Mouse (Mus musculus): ENCODE results near the gene Rxra.
A peak's percentile ranks its signal among the peaks of the same experiment; 100 is the strongest.

The Rxra gene

GRCm38 (mm10) chr2:27699574-27699973, 23.3 kb downstream of the Rxra start:
- DNase-seq (ENCODE audit: low read depth in 2 of 2, low spot score in 2 of 2) = no peak

DNA sequence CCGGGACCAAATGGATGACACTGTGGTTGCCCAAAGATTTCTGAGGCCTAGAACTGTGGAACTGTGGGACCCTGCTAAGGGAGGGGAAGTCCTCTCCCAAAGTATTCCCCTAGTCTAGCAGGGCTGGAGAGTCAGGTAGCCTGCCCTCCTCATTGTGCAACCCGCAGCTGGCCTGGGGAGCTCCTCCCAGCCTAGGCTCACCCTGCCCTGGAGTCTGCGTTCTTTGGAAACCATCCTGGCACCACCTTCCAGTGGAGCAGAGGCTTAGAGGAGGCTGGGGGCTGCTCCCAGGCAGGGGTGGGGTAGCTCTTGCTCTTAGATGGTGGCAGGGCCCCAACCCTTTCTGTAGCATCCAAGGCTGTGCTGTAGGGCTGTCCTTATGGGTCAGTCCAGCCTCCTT, 26.0 kb downstream of the Rxra start:
- no peak for DNase-seq (ENCODE audit: low read depth in 2 of 2, low spot score in 2 of 2)

- no peak for DNase-seq (ENCODE audit: low read depth in 2 of 2, low spot score in 2 of 2)
Observed at GRCm38 (mm10) chr2:27702904-27703666, 26.8 kb downstream of the Rxra start.

- no peak for DNase-seq (ENCODE audit: low read depth in 2 of 2, low spot score in 2 of 2)
Observed at GRCm38 (mm10) chr2:27703852-27704640, 27.8 kb downstream of the Rxra start.

DNA sequence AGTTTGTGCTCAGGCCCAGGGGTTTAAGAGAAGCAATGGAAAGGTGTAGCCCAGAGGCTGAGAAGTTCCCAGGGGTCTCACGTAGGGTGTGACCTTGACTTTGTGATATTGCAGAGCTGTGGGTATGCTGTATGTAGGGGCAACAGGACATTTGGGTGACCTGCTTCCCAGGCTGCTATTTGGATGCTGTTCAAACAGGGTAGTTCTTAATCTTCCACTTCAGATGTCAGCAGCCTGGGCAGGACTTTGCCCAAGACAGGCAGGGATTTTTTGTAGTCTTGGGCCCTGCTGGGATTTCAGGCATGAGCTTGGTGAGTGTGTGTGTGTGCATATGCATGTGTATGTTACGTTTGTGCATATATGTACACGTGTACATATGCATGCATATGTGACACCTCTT, 28.4 kb downstream of the Rxra start:
- DNase-seq (ENCODE audit: low read depth in 2 of 2, low spot score in 2 of 2) = no peak

DNA sequence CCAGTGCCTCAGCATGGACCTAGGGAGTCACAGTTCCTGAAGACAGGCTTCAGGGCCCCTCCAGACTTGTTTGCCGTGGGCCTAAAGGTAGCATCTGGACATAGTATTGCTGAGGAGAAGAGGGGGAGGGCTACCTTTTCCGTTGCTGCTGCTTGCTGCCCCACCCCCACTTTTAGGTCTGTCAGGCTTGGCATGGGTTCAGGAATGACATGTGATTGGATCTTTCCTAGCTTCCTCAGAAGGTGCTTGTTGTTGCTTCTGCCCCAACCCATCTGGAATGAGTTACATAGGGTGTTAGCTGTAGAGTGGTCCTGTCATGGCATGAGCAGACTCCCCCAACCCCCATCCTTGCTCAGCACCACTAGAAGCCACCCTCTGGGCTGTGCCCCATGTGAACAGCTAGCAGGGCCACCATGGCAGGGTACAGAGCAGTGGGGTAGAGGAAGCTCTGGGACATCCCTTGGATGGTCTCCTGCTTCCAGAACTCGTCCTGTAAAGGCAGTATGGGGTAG, 34.7 kb downstream of the Rxra start:
- no peak for DNase-seq (ENCODE audit: low read depth in 2 of 2, low spot score in 2 of 2)

DNA sequence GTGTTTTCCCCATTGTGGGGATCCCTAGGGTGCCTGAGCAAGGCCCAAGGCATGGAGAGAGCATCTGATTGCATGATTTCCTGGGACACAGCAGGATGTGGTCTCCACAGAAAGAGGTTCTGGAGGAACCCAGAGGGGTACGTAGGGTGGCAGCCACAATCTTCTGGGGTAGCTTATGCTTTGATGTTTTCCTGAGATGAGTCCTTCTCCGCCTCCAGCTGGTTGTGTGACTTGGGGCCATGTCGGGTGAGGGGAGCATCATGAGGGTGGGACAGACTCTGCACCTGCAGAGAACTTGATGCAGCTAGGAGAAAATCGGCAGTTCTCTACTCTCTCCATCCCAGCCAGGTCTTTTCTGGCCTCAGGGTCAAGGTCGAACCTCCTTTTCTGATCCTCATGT, 36.4 kb downstream of the Rxra start:
- DNase-seq (ENCODE audit: low read depth in 2 of 2, low spot score in 2 of 2) = no peak

GRCm38 (mm10) chr2:27713378-27713777, 37.1 kb downstream of the Rxra start:
- no peak for DNase-seq (ENCODE audit: low read depth in 2 of 2, low spot score in 2 of 2)

GRCm38 (mm10) chr2:27714131-27714530, 37.9 kb downstream of the Rxra start:
- no peak for DNase-seq (ENCODE audit: low read depth in 2 of 2, low spot score in 2 of 2)

- DNase-seq (ENCODE audit: low read depth in 2 of 2, low spot score in 2 of 2) = no peak
Observed at GRCm38 (mm10) chr2:27715221-27715620, 39.0 kb downstream of the Rxra start.

DNA sequence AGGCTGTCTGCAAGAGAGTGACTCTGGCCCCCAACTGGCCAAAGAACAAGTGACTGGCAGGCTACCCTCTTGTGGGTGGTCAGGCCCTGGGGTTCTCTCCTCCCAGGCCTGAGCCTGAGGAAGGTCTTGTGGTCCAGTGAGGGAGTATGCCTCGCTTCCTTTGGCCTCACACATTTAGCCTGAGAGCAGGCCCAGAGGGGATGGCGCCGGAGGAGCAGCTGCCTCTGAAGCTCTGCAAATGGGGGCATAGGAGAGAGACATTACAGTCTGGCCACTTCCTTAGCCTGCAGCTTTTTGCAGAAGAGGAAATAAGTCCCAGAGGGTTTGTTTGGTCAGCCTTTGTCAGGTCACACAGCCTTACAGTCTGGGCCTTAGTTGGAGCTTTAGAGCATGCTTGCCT, 40.1 kb downstream of the Rxra start:
- no peak for DNase-seq (ENCODE audit: low read depth in 2 of 2, low spot score in 2 of 2)

- no peak for DNase-seq (ENCODE audit: low read depth in 2 of 2, low spot score in 2 of 2)
Observed at GRCm38 (mm10) chr2:27718191-27718590, 42.0 kb downstream of the Rxra start.

DNA sequence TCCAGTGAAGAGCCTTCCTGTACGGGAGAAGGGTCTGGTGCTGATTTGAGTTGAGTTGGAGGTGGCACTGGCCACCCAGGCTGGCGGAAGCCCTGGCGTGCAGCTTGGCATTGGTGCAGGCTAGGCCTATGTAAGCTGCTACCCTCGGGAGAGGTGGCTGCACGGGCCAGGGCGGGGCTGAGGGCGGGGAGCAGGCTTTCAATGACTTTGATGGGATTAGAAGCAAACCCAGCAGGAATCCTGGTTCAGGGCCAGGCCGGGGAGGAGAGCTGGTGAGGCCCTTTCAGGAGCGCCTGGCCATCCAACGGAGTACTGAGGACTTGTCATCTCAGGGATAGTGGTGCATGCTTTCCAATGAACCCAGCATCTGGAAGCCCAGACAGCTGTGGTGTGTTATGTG, 43.4 kb downstream of the Rxra start:
- DNase-seq (ENCODE audit: low read depth in 2 of 2, low spot score in 2 of 2) = no peak

- DNase-seq (ENCODE audit: low read depth in 2 of 2, low spot score in 2 of 2) = no peak
Observed at GRCm38 (mm10) chr2:27721611-27722010, 45.4 kb downstream of the Rxra start.

DNA sequence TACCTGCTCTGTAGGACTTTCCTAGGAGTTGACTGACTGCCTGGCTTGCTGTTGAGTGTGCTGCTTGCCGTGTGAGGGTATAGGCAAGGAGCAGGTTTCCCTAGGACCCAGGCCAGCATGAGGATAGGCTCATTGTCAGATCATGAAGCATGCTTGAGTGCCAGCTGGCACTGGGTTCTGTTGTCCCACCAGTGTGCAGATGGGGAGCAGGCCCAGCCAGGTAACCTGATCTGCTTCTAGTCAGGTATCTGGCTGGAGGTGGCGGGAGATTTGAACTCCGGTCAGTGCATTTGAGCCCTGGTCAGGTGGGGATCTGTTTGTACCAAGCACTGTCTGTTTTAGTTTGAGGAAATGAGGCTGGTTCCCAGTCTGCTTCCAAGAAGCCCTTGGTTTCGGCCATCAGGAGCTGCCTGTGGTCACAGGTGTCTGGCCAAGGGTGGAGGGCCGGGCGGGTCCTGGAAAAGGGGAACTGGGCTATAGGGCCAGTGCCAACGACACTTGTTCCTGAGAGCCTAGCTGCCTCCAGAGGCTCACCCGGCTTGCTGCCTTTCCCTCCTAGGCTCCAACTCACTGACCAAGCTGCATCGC, 48.6 kb downstream of the Rxra start:
- no peak for DNase-seq (ENCODE audit: low read depth in 2 of 2, low spot score in 2 of 2)

DNA sequence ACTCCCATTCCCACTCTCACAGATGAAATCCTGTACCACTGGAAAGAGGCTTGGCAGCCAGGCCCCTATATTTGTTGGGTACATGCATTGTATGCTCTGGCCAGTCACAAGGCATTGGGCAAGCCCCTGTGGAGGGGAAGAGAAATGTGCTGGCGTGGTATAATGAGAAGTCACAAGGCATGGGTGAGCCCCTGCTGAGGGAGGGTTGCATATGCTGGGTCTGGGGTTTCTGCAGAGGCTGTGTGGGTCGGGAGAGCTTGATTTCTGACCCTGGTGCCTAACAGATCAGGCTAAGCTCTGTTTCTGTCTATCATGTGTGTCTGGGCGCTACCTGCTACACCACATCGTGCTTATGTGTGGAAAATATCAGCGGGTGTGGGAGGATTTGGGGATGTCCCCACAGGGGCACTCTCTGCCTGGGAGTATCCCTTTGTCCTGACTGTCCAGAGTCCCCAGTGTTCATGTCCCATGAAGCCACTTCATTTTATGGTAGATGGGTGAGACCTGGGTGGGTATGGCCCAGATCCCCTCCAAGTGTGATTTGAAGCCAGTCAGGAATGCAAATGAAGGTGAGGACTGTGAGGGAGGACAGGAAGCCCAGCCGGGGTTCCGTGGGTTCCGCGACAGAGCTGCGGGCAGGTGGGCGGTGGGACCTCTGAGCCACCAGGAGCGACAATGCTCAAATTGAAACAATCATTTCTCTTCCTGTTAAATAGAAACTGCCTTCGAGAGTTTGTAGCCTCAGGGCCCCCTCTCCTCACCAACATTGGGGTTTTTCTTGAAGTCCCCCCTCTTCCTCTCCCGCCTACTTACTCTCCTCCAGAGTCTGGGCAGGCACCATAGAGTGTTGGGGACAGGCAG, 52.0 kb downstream of the Rxra start:
- peak in 1 of 2 experiments; percentile 6 for DNase-seq (ENCODE audit: low read depth in 2 of 2, low spot score in 2 of 2)

GRCm38 (mm10) chr2:27729009-27729408, 52.8 kb downstream of the Rxra start:
- DNase-seq (ENCODE audit: low read depth in 2 of 2, low spot score in 2 of 2) = no peak

DNA sequence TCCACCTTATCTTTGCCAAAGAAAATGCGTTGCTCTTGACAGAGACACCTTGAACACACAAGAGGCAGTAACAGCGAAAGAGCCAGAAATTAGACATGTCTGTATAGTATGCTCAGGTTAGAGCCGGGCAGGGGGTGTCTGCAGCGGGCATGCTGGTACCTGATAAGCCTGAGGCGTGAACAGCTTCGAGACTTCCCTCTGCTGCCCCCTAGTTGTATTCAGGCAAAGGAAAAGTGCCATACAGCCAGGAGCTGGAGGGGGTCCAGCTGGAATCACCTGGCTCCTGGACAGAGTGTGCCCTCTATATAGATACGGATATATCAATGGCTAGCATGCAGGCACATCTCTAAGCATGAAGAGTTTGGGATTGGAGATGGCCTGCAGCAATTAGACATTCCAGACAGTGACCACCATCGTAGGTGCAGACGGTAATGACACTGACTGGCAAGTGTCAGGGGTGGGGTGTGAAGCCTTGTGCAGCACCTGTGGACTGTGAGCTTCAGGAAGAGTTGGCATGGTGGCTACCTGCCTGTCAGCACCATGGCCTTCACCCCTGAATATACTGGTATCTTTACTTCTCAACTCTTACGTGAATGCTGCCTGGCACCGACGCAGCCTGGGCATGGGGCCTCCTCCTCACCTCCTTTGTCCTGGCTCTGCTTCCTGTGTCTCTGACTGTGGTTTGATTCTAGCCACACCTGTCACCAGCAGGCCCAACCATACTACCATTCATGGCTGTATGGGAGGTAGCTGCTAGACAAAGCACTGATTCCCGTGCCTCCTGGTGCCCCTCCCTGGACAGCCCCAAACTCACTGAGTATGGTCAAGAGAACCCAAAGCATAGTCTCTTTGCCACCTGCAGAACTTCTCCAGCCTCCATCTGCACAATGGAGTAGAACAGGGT, 54.0 kb downstream of the Rxra start:
- peak; percentile 10 to 38 for DNase-seq (ENCODE audit: low read depth in 2 of 2, low spot score in 2 of 2)

DNA sequence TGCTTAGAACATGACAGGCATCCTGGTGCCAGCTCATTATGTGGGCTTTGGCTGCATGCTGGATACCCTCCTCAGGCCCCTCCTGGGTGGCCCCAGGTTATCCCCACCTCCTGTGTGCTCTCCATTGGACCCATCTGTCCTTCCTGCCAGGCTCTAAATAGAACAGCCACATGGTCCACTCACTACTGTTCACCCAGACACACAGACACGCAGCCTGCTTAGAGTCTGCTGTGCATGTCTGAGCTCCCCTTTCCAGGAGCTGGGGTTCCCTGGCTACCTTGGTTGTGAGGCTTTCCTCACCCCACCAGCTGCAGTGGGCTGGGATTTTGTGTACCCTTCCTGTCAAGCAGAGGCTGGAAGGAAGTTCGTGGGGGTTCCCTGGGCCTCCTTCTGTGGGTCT, 56.8 kb downstream of the Rxra start:
- no peak for DNase-seq (ENCODE audit: low read depth in 2 of 2, low spot score in 2 of 2)

DNA sequence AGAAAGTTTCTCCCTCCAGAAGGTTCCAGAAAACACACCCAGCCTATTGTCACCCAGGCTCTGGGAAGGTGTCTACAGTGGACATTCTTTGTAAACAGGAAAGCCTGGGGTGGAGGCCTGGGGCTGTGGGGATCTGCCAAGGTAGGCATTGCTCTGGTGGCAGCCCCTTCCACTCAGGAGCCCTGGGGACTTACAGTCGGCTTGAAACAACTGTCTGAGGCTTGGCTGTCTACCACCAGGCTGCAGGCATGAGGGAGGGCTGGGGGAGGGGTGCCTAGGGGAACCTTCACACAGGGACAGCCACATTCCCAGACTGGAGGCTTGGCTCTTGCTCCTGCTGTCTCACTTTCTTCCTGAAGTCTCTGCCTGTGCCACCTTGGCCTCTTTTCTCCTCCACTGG, 58.1 kb downstream of the Rxra start:
- no peak for DNase-seq (ENCODE audit: low read depth in 2 of 2, low spot score in 2 of 2)
